Mouse (Mus musculus) c-Kit-negative CD71-positive TER-119-positive erythroid progenitor cells, embryonic 14.5 days (primary cell): Measurements from ENCODE around the gene Ecm2.

ENCODE experiments used
- DNase-seq: peaks from one replicate; pipeline ENCODE4 v3.0.0-alpha.2; 2013; ENCODE audit warnings: low read depth, low spot score

Ecm2 gene

GRCm38 (mm10) chr13:49504510-49504909, at the start of gene Ecm2:
Gene Ecm2 (plus strand): TSS chr13:49504810.
- no peak for DNase-seq

DNA sequence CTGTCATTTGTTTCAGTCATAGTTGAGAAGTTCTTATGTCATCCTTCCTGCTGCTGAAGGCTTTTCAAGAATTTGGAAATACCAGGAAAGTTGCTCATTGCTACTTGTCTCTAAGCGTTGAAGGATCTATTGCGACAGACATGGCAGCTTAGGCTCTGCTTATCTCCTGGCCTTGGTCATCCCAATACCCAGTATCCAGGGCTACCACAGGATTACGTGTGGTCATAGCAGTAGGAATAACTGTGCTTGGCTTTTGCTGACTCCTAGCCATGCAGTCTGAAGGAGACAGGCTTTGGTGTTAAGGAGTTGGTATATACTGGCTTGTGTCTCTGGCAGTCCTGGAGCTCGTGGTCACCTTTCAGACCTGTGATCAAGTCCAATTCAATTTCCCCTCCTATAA, 44.3 kb upstream of the Ecm2 start:
- no peak for DNase-seq

DNA sequence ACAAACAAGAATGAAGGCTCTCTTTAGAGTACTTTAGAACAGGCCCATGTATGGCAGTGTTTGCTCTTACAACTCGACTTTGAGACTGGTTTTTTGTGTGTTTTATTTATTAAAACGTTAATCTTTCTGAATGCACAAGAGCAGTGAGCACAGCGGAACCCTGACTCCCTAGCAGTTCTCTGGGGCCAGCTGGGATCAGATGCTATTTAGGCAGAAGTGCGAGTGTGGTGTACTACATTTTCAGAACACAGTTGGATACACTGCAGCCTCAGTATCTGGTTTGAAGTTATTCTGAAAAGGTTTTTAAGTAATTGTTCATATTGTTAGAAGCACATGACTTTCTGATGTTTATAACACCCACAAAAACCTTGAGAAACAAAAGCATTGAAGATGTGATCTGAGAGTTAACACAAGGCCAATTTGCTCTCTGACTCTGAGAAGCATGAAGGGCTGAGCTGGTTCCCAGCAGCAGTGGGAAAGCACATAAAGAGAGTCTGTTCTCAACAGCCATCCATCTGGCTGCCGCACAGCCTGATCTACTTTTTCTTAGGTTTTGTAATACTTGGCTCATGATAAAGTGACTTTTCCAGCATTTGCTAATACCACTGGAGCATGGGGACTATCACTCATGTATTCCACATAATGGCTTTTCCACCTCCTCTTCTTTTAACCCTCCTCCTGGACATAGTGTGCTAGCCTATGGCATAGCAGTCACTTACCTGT, 43.8 kb upstream of the Ecm2 start:
- no peak for DNase-seq

DNA sequence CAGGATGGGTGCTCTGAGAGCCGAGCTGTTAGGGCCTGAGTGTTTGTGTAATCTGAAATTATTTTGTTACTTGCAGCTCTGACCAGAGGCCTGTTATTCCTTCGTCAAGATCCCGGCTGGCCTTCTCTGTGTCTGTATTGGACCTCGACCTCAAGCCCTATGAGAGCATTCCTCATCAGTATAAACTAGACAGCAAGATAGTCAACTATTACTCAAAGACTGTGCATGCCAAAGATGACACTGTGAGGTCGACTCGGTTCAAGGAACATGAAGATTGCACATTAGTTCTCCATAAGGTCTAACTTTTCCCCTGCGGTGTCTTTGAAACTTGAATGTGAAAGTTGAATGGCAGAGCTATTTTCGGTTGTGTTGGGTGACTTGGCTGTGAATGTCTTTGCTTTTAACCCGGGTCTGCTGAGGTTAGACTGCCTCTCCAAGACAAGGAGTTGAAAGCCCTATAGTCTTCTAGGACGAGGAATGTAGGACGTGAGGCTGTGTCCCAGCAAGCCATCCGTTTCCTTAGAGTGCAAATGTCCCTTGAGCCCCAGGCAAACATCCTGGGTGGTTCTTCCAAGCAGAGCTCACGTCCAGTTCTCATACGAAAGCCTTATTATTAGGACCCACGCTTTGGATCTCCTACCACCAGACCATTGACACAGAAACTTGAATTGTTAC, 43.0 kb upstream of the Ecm2 start:
- DNase-seq = no peak

DNA sequence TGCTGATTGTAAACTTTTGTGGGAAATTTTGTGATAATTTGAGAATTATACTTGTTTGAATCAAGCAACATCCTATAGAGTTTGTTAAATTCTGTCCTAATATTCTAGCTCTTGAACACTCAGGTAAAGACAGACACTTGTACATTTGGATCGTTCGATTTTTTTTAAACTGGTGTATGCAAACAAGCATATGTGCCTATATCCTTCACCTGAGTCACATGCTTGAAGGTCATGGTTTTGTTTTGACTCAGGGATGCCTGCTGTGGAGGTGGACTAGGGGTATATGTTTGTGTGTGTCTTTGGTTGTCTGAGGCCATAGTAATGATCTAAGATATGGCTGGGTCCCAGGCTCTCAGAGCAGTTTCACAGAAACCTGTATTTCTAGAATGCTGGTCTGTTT, 41.7 kb upstream of the Ecm2 start:
- no peak for DNase-seq

DNA sequence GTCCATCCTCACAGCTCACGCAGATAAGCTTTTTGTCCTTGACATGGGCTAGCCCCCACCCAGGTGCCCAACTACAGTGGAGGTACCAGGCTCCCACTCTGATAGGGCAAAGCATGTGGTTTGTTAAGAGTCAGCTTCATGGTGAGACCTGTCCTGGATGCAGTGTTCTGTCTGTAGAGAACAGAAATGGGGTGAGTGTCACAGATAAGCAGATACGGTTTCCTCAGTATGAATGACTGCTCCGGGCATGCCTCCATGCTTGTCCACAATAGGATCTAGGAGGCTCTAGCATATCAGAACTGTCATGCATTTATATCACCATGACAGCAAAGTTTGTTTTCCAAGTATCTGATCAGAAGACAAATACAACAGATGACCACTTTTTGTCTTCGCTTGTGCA, 38.7 kb upstream of the Ecm2 start:
- no peak for DNase-seq

- DNase-seq = no peak
Measured at GRCm38 (mm10) chr13:49466393-49467075, 38.1 kb upstream of the Ecm2 start.

- DNase-seq = no peak
Measured at GRCm38 (mm10) chr13:49467585-49467984, 37.0 kb upstream of the Ecm2 start.

- no peak for DNase-seq
Measured at GRCm38 (mm10) chr13:49469002-49469401, 35.6 kb upstream of the Ecm2 start.

DNA sequence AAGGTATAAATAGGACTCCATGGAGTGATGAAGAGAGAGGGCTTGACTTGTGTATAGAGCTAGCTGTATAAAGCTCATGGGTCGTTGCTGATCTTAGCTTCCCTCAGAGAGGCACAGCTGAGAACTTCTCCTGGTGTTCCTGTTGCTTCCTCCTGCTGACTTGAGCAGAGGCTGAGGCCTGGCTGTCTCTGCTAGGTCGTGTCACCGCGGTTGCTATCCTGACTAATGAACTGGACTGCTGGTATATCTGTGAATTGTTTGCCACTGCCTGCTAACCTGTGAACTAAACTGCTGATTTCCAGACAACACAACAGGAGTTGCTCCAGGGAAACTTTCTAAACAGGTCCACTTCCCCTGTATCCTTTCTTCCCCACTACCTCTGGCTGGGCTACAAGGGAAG, 34.3 kb upstream of the Ecm2 start:
- DNase-seq = no peak

DNA sequence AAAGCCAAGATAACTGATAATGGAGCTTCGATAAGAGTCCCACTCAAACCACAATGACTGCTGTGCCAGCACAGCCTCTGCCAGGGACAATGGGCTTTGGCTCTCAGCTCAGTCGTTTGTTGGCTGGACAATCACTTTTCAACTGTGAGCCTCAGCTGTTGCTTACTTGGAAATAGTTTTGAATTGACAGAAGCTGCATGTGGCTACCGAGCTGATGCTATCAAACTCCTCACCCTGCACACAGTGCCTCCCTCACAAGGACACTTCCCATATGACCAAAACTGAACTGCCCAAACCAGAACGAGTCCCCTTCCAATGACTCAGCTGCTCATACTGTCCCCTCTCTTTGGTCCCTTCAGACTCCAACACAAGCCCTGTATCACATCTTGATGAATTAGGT, 33.8 kb upstream of the Ecm2 start:
- no peak for DNase-seq

DNA sequence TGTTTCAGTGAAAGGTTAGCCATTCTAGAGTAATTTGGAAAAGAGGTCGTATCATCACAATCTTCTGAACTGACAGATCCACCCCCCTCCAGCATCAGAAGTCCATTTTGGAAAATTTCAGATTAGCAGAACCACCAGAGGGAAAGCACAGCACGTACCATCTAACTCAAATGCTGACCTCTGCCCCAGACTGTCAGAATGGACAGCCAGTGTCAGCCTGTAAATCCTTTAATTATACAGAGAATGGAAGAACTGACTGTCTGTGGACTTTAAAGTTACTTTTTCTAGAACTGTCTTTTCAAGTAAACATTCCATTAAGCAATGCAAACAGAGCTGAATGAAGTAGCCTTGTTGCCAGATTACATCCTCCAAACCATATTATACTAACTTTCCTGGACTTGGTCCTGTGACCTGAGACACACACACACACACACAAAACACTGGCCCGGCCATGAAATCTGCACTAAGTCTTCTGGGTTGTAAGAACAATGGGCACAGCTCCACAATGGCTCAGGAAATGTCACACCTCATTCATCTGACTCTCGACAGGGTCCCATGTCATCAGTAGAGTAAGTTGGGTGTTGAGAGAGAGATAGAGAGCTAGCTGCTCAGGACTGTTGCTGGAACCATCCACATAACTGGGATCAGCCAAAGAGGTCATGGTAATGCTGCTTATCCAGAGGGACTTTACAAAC, 32.5 kb upstream of the Ecm2 start:
- DNase-seq = no peak

DNA sequence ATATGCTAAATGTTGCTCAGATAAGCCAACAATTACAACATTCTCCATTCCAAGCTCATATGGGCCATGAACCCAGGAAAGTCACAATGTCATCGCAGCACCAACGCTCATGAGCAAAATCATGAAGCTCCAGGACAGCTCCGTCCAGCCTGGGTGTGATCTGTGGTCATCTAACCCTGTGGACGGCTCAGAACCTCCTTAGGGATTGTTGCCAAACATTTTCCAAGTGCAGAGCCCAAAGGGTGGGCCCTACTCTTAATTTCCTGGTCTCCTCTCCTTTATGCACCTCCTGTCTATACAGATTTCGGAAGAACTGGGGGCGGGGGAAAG, 32.0 kb upstream of the Ecm2 start:
- no peak for DNase-seq

GRCm38 (mm10) chr13:49477887-49478286, 26.7 kb upstream of the Ecm2 start:
- DNase-seq = no peak

GRCm38 (mm10) chr13:49478851-49479374, 25.7 kb upstream of the Ecm2 start:
- DNase-seq = no peak

GRCm38 (mm10) chr13:49479399-49479798, 25.2 kb upstream of the Ecm2 start:
- no peak for DNase-seq

DNA sequence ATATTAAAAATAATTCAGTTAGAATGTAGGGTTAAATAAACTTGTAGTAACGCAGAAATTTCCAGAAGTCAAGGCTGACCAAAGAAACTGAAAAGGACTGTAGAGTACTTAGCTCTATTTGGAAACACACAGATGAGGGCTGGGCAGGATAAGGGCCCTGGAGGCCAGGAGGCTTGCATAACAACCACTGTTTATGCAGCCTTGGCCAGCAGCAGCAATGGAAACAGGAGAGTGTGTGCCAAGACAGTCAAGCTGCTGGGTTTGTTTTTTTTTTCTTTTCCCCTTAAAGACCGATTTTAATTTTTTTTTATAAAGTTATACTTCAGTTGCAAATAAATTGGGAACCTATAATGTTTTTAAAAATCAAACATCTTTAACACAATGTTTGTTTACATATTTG, 24.6 kb upstream of the Ecm2 start:
- DNase-seq = no peak

- no peak for DNase-seq
Measured at GRCm38 (mm10) chr13:49480551-49480950, 24.1 kb upstream of the Ecm2 start.

GRCm38 (mm10) chr13:49485388-49485787, 19.2 kb upstream of the Ecm2 start:
- no peak for DNase-seq

- no peak for DNase-seq
Measured at GRCm38 (mm10) chr13:49492376-49493368, 11.9 kb upstream of the Ecm2 start, which contains the start of gene Tes3-ps. Gene Tes3-ps (plus strand): TSS chr13:49493318.

- DNase-seq = no peak
Measured at GRCm38 (mm10) chr13:49505776-49506175, 1.2 kb downstream of the Ecm2 start.
